Mouse (Mus musculus): ENCODE measurements around the gene Zfp652. TPM values are rescaled to one million over a fixed set of nuclear protein-coding genes. Genes with fewer than 3 reads are reported as not detected.

Zfp652 gene
- polyA plus RNA-seq, 1 experiment: 40.4 TPM

GRCm38 (mm10) chr11:95850898-95851297, 138.4 kb downstream of the Zfp652 start:
- 74% methylated on average over 2 of the region's 2 CpGs for WGBS
- DNase-seq: no peak
- Histone ChIP-seq H3K4me1 (ENCODE audit: control insufficient read depth, insufficient read depth, low read length) (no peaks in the 10 kb centered on the region), H3K4me3 (replicated peaks; ENCODE audit: extremely low read depth, low read depth, low read length) (no peak overlapping the region)
- TF ChIP-seq CTCF (IDR thresholded peaks at IDR 0.05; ENCODE audit: insufficient read depth, low read length): no peak
- TF ChIP-seq POLR2A (IDR thresholded peaks at IDR 0.05; ENCODE audit: borderline replicate concordance, extremely low read depth, low read depth, low read length): no peak

GRCm38 (mm10) chr11:95853684-95854083, 141.2 kb downstream of the Zfp652 start:
- WGBS: 31% methylated on average over 5 of the region's 5 CpGs
- no peak for TF ChIP-seq POLR2A (IDR thresholded peaks at IDR 0.05; ENCODE audit: borderline replicate concordance, extremely low read depth, low read depth, low read length)
- peak; percentile 97 for TF ChIP-seq CTCF (IDR thresholded peaks at IDR 0.05; ENCODE audit: insufficient read depth, low read length)
- Histone ChIP-seq H3K4me3 (replicated peaks; ENCODE audit: extremely low read depth, low read depth, low read length) (no peak overlapping the region), H3K4me1 (ENCODE audit: control insufficient read depth, insufficient read depth, low read length) (no peaks in the 10 kb centered on the region)
- peak; percentile 73 for DNase-seq

GRCm38 (mm10) chr11:95857306-95857705, 144.8 kb downstream of the Zfp652 start:
- no peak for DNase-seq
- WGBS: 86% methylated on average over 4 of the region's 4 CpGs
- no peak overlapping the region for H3K4me3 ChIP-seq (replicated peaks; ENCODE audit: extremely low read depth, low read depth, low read length)
- H3K4me1 ChIP-seq (ENCODE audit: control insufficient read depth, insufficient read depth, low read length): peaks cover 3% of the 10 kb centered on the region; the same call in 1 of the 2 replicates
- TF ChIP-seq POLR2A (IDR thresholded peaks at IDR 0.05; ENCODE audit: borderline replicate concordance, extremely low read depth, low read depth, low read length): no peak
- no peak for TF ChIP-seq CTCF (IDR thresholded peaks at IDR 0.05; ENCODE audit: insufficient read depth, low read length)

- TF ChIP-seq POLR2A (IDR thresholded peaks at IDR 0.05; ENCODE audit: borderline replicate concordance, extremely low read depth, low read depth, low read length) (no peak), CTCF (IDR thresholded peaks at IDR 0.05; ENCODE audit: insufficient read depth, low read length) (no peak)
- Histone ChIP-seq H3K4me3 (replicated peaks; ENCODE audit: extremely low read depth, low read depth, low read length) (peak overlapping the region; percentile 95), H3K4me1 (ENCODE audit: control insufficient read depth, insufficient read depth, low read length) (peaks cover 3% of the 10 kb centered on the region; the same call in 1 of the 2 replicates)
- WGBS: 23% methylated on average over 21 of the region's 21 CpGs
- no peak for DNase-seq
Observed at GRCm38 (mm10) chr11:95857716-95858527, 145.4 kb downstream of the Zfp652 start.

- peak; percentile 96 for DNase-seq
- WGBS: under 1% methylated on average over 58 of the region's 58 CpGs
- peak overlapping the region; percentile 99 for H3K4me3 ChIP-seq (replicated peaks; ENCODE audit: extremely low read depth, low read depth, low read length)
- H3K4me1 ChIP-seq (ENCODE audit: control insufficient read depth, insufficient read depth, low read length): peaks cover 3% of the 10 kb centered on the region; the same call in 1 of the 2 replicates
- peak; percentile 36; the same call in 1 of the 2 replicates for TF ChIP-seq POLR2A (IDR thresholded peaks at IDR 0.05; ENCODE audit: borderline replicate concordance, extremely low read depth, low read depth, low read length)
- no peak for TF ChIP-seq CTCF (IDR thresholded peaks at IDR 0.05; ENCODE audit: insufficient read depth, low read length)
Observed at GRCm38 (mm10) chr11:95858528-95859467, 146.3 kb downstream of the Zfp652 start.

GRCm38 (mm10) chr11:95859468-95859855, 147.0 kb downstream of the Zfp652 start:
- Histone ChIP-seq H3K4me1 (ENCODE audit: control insufficient read depth, insufficient read depth, low read length) (peaks cover 3% of the 10 kb centered on the region; the same call in 1 of the 2 replicates), H3K4me3 (replicated peaks; ENCODE audit: extremely low read depth, low read depth, low read length) (peak overlapping the region; percentile 99)
- DNase-seq: no peak
- TF ChIP-seq POLR2A (IDR thresholded peaks at IDR 0.05; ENCODE audit: borderline replicate concordance, extremely low read depth, low read depth, low read length) (0 out of 2 replicates have a peak, but pooled peaks have one; percentile 20), CTCF (IDR thresholded peaks at IDR 0.05; ENCODE audit: insufficient read depth, low read length) (no peak)
- under 1% methylated on average over 35 of the region's 35 CpGs for WGBS

GRCm38 (mm10) chr11:95860071-95860490, 147.6 kb downstream of the Zfp652 start:
- no peak for DNase-seq
- WGBS: 17% methylated on average over 3 of the region's 3 CpGs
- Histone ChIP-seq H3K4me3 (replicated peaks; ENCODE audit: extremely low read depth, low read depth, low read length) (peak overlapping the region; percentile 99), H3K4me1 (ENCODE audit: control insufficient read depth, insufficient read depth, low read length) (peaks cover 3% of the 10 kb centered on the region; the same call in 1 of the 2 replicates)
- TF ChIP-seq CTCF (IDR thresholded peaks at IDR 0.05; ENCODE audit: insufficient read depth, low read length) (no peak), POLR2A (IDR thresholded peaks at IDR 0.05; ENCODE audit: borderline replicate concordance, extremely low read depth, low read depth, low read length) (no peak)

- 95% methylated on average over 8 of the region's 8 CpGs for WGBS
- Histone ChIP-seq H3K4me3 (replicated peaks; ENCODE audit: extremely low read depth, low read depth, low read length) (no peak overlapping the region), H3K4me1 (ENCODE audit: control insufficient read depth, insufficient read depth, low read length) (peaks cover 3% of the 10 kb centered on the region; the same call in 1 of the 2 replicates)
- DNase-seq: no peak
- TF ChIP-seq CTCF (IDR thresholded peaks at IDR 0.05; ENCODE audit: insufficient read depth, low read length) (no peak), POLR2A (IDR thresholded peaks at IDR 0.05; ENCODE audit: borderline replicate concordance, extremely low read depth, low read depth, low read length) (no peak)
Observed at GRCm38 (mm10) chr11:95861397-95861796, 148.9 kb downstream of the Zfp652 start.

GRCm38 (mm10) chr11:95869442-95869841, 157.0 kb downstream of the Zfp652 start:
- WGBS: 60% methylated on average over 4 of the region's 4 CpGs
- Histone ChIP-seq H3K4me3 (replicated peaks; ENCODE audit: extremely low read depth, low read depth, low read length) (no peak overlapping the region), H3K4me1 (ENCODE audit: control insufficient read depth, insufficient read depth, low read length) (no peaks in the 10 kb centered on the region)
- no peak for DNase-seq
- TF ChIP-seq POLR2A (IDR thresholded peaks at IDR 0.05; ENCODE audit: borderline replicate concordance, extremely low read depth, low read depth, low read length) (no peak), CTCF (IDR thresholded peaks at IDR 0.05; ENCODE audit: insufficient read depth, low read length) (no peak)

Measured in lung, adult 2 months (tissue).